Mouse (Mus musculus) CH12.LX (cell line): ENCODE data around the gene Prkaa2. TPM values are rescaled to one million over a fixed set of nuclear protein-coding genes. Genes with fewer than 3 reads are reported as not detected.

Source experiments
- DNase-seq: peaks from one replicate; pipeline ENCODE4 v3.0.0-alpha.2; 2013; ENCODE audit errors: extremely low read depth
- H3K27ac ChIP-seq: 2 replicates; pipeline ENCODE4 v1.5.1; 2012; ENCODE audit warnings: low read depth, mild to moderate bottlenecking, control low read depth, moderate library complexity; ENCODE audit not compliant: insufficient read depth
- H3K27me3 ChIP-seq: replicated peaks from 2 replicates; pipeline ENCODE3; 2012; ENCODE audit warnings: inconsistent platforms
- H3K36me3 ChIP-seq, 2 experiments: replicated peaks in 1 of 2; 2 replicates each; pipeline versions ENCODE3 to v1.6.1; 2012; ENCODE audit warnings: inconsistent platforms in 1 of 2, low read length in 1 of 2, mild to moderate bottlenecking in 1 of 2, mixed read lengths in 1 of 2, moderate library complexity in 1 of 2; ENCODE audit not compliant: control insufficient read depth in 1 of 2, insufficient read depth in 1 of 2
- H3K4me1 ChIP-seq, 2 experiments: 2 replicates each; pipeline ENCODE4 v1.6.1; 2012; ENCODE audit warnings: inconsistent platforms in 1 of 2, moderate library complexity in 1 of 2; ENCODE audit not compliant: insufficient read depth in 2 of 2, control insufficient read depth in 1 of 2
- H3K4me2 ChIP-seq: 2 replicates; pipeline ENCODE4 v1.6.1; 2012; ENCODE audit warnings: low read depth, mild to moderate bottlenecking, control low read depth; ENCODE audit not compliant: poor library complexity, insufficient read depth, severe bottlenecking
- H3K4me3 ChIP-seq, 3 experiments: fragments of 150-350 bp in 1 of 3; sonication (generic) in 1 of 3; replicated peaks in 1 of 3; 2 replicates each; pipeline versions ENCODE3 to v1.5.1; 2011 to 2012; ENCODE audit warnings: low read depth in 2 of 3, low read length in 2 of 3, mild to moderate bottlenecking in 2 of 3, moderate library complexity in 2 of 3, control low read depth in 1 of 3, improper control_type of control experiment in 1 of 3, inconsistent platforms in 1 of 3, mixed read lengths in 1 of 3; ENCODE audit not compliant: poor library complexity in 1 of 3
- H3K79me2 ChIP-seq: replicated peaks from 2 replicates; pipeline ENCODE4 v1.6.1; 2012; ENCODE audit warnings: mild to moderate bottlenecking, moderate library complexity; ENCODE audit not compliant: control insufficient read depth, poor library complexity, insufficient read depth, severe bottlenecking; ENCODE audit errors: extremely low read depth
- H3K9ac ChIP-seq: 2 replicates; pipeline ENCODE4 v1.6.1; 2012; ENCODE audit warnings: low read depth, mild to moderate bottlenecking, control low read depth, moderate library complexity; ENCODE audit not compliant: insufficient read depth
- H3K9me3 ChIP-seq: replicated peaks from 2 replicates; pipeline ENCODE3; 2012; ENCODE audit warnings: low read length, inconsistent platforms, mixed read lengths
- BHLHE40 ChIP-seq: IDR thresholded peaks from 2 replicates; pipeline ENCODE4 v1.6.1; 2011; ENCODE audit warnings: mild to moderate bottlenecking, low read depth, low read length, improper control_type of control experiment
- CHD1 ChIP-seq: IDR thresholded peaks from 2 replicates; pipeline ENCODE4 v1.6.1; 2012; ENCODE audit warnings: low read depth, low read length, improper control_type of control experiment, inconsistent platforms
- CHD2 ChIP-seq: IDR thresholded peaks from 2 replicates; pipeline ENCODE4 v1.6.1; 2011; ENCODE audit warnings: low read length, improper control_type of control experiment
- E2F4 ChIP-seq: IDR thresholded peaks from 2 replicates; pipeline ENCODE4 v1.6.1; 2011; ENCODE audit warnings: low read depth, low read length, improper control_type of control experiment; ENCODE audit not compliant: insufficient replicate concordance
- ELF1 ChIP-seq: IDR thresholded peaks from 2 replicates; pipeline ENCODE4 v1.6.1; 2014; ENCODE audit warnings: low read depth, mild to moderate bottlenecking, inconsistent platforms, low read length, improper control_type of control experiment
- GABPA ChIP-seq: IDR thresholded peaks from 2 replicates; pipeline ENCODE4 v1.6.1; 2012; ENCODE audit warnings: low read depth, low read length, improper control_type of control experiment, inconsistent platforms; ENCODE audit not compliant: insufficient replicate concordance
- IRF4 ChIP-seq: IDR thresholded peaks from 2 replicates; pipeline ENCODE4 v1.6.1; 2014; ENCODE audit warnings: low read depth, mild to moderate bottlenecking, inconsistent platforms, low read length, improper control_type of control experiment
- JUN ChIP-seq: IDR thresholded peaks from 2 replicates; pipeline ENCODE4 v1.6.1; 2011; ENCODE audit warnings: low read depth, mild to moderate bottlenecking, low read length, improper control_type of control experiment, moderate library complexity; ENCODE audit not compliant: insufficient read depth
- MAX ChIP-seq: IDR thresholded peaks from 2 replicates; pipeline ENCODE4 v1.6.1; 2011; ENCODE audit warnings: low read length, improper control_type of control experiment
- MAZ ChIP-seq: IDR thresholded peaks from 2 replicates; pipeline ENCODE4 v1.6.1; 2012; ENCODE audit warnings: low read depth, mild to moderate bottlenecking, inconsistent platforms, low read length, improper control_type of control experiment, moderate library complexity
- MEF2A ChIP-seq: IDR thresholded peaks from 2 replicates; pipeline ENCODE4 v1.6.1; 2014; ENCODE audit warnings: low read depth, mild to moderate bottlenecking, inconsistent platforms, low read length, improper control_type of control experiment, borderline replicate concordance
- MYC ChIP-seq: IDR thresholded peaks from 2 replicates; pipeline ENCODE4 v1.6.1; 2011; ENCODE audit warnings: low read depth, mild to moderate bottlenecking, improper control_type of control experiment, low read length
- NRF1 ChIP-seq: IDR thresholded peaks from 2 replicates; pipeline ENCODE4 v1.6.1; 2014; ENCODE audit warnings: low read depth, mild to moderate bottlenecking, inconsistent platforms, low read length, improper control_type of control experiment, moderate library complexity
- POLR2A ChIP-seq: IDR thresholded peaks from 2 replicates; pipeline ENCODE4 v1.6.1; 2011; ENCODE audit warnings: low read depth, mild to moderate bottlenecking, improper control_type of control experiment, low read length
- POLR2AphosphoS2 ChIP-seq: IDR thresholded peaks from 2 replicates; pipeline ENCODE4 v1.6.1; 2011; ENCODE audit warnings: low read depth, low read length, improper control_type of control experiment
- TBP ChIP-seq: conservative IDR thresholded peaks from 2 replicates; pipeline ENCODE4 v1.6.1; 2011; ENCODE audit warnings: low read depth, low read length, improper control_type of control experiment
- TCF12 ChIP-seq: IDR thresholded peaks from 2 replicates; pipeline ENCODE4 v1.6.1; 2014; ENCODE audit warnings: low read depth, mild to moderate bottlenecking, inconsistent platforms, low read length, improper control_type of control experiment
- UBTF ChIP-seq: IDR thresholded peaks from 2 replicates; pipeline ENCODE4 v1.6.1; 2012; ENCODE audit warnings: low read depth, mild to moderate bottlenecking, inconsistent platforms, low read length, improper control_type of control experiment, moderate library complexity
- USF1 ChIP-seq: IDR thresholded peaks from 2 replicates; pipeline ENCODE4 v1.6.1; 2014; ENCODE audit warnings: low read depth, mild to moderate bottlenecking, inconsistent platforms, low read length, improper control_type of control experiment
- USF2 ChIP-seq: conservative IDR thresholded peaks from 2 replicates; pipeline ENCODE4 v1.6.1; 2011; ENCODE audit warnings: low read depth, low read length, improper control_type of control experiment
- ZC3H11A ChIP-seq: IDR thresholded peaks from 2 replicates; pipeline ENCODE4 v1.6.1; 2012; ENCODE audit warnings: low read depth, mild to moderate bottlenecking, inconsistent platforms, low read length, improper control_type of control experiment
- ZNF384 ChIP-seq: IDR thresholded peaks from 2 replicates; pipeline ENCODE4 v1.6.1; 2012; ENCODE audit warnings: low read depth, low read length, improper control_type of control experiment, inconsistent platforms
- dilution Hi-C: fragments of 300-500 bp; cut with MboI; formaldehyde crosslinking; loops from 2 replicates; pipeline ENCODE4 v1.14.3; 2020; ENCODE audit warnings: low sequenced_read_pairs; ENCODE audit not compliant: extremely low pct_unique_long_range_greater_than_20kb, extremely low pct_ligation_motif_present
- in situ Hi-C: fragments of 300-500 bp; cut with MboI; formaldehyde crosslinking; loops from 3 replicates; pipeline ENCODE4 v1.14.3; 2019; ENCODE audit warnings: low sequenced_read_pairs, low pct_ligation_motif_present, low pct_unique_long_range_greater_than_20kb, mixed read lengths
- polyA plus RNA-seq: library from polyadenylated mRNA; unstranded; fragments of >175 nt; gene quantifications from 2 replicates; pipeline ENCODE4 v1.2.1, GENCODE M21; 2012; ENCODE audit warnings: low read depth; ENCODE audit not compliant: insufficient read length
- total RNA-seq, 2 experiments: library from RNA; depleted of rRNA; stranded (reverse); fragments of 300-350 nt in 1 of 2; fragments of >200 nt in 1 of 2; gene quantifications; 2 replicates each; pipeline ENCODE4 v1.2.3; 2012 to 2014

The Prkaa2 gene
- total and polyA plus RNA-seq, 3 experiments = 0.23 to 0.68 (median 0.29) TPM

DNA sequence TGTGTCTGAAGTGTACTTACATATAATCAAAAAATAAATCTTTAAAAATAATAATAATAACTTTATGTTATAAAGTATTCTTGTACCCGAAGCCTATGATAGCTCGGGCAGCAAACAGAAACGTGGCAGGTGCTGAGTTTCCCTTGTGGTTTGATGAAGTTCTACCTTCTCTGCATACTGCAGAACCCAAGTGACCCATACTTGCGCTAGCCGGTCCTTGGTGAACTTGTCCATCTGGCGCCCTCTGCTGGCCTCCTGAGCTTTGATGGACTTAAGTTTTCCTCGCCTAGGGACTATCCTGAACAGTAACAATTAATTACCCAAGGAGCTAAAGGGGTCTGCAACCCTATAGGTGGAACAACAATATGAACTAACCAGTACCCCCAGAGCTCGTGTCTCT, 12.7 kb upstream of the Prkaa2 start (continued):
- no peak for TF ChIP-seq MAZ
- no peak for TF ChIP-seq POLR2AphosphoS2
- no peak for TF ChIP-seq JUN
- TF ChIP-seq MAX = no peak
- no peak for TF ChIP-seq POLR2A
- no peak for TF ChIP-seq TBP
- no peak for TF ChIP-seq USF1
- no peak for TF ChIP-seq CHD2
- no peak for TF ChIP-seq IRF4
- TF ChIP-seq TCF12 = no peak
- TF ChIP-seq ZNF384 = no peak
- no peak for TF ChIP-seq NRF1
- peak; percentile 18; the same call in 1 of the 2 replicates for TF ChIP-seq ZC3H11A
- TF ChIP-seq MYC = no peak
- no peak for TF ChIP-seq CHD1
- no peak for TF ChIP-seq GABPA
- no peak for TF ChIP-seq MEF2A
- TF ChIP-seq ELF1 = no peak
- no peak for TF ChIP-seq UBTF

DNA sequence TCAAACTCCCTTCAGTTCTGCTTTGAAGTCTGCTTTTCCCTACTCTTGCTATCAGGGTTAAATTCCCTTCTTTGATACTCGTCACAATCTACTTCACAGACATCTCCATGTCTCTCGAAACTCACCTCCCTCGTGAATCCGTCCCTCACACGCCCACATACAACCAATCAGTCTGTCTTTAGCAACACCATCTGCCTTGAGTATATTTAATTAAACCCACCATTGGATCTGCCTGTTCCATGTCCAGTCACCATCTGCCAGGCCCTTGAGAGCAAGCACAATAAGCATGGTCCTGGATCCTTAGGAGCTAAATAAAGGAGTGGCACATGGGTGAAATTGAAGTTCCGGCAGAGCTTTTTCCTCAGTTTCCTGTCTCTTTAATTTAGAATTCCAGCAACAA, 11.4 kb upstream of the Prkaa2 start:
- Histone ChIP-seq H3K27ac (no peak overlapping the region), H3K4me3 (no peak overlapping the region), H3K9ac (no peak overlapping the region), H3K36me3 (no peaks in the 10 kb centered on the region), H3K9me3 (no peaks in the 10 kb centered on the region), H3K27me3 (no peaks in the 10 kb centered on the region), H3K79me2 (no peaks in the 10 kb centered on the region), H3K4me2 (no peak overlapping the region), H3K4me1 (no peaks in the 10 kb centered on the region)
- DNase-seq = no peak
- dilution Hi-C loops = no loop called here
- TF ChIP-seq USF2 (no peak), BHLHE40 (no peak), USF1 (no peak), E2F4 (no peak)
- in situ Hi-C loops = loop anchor here (10.0 kb wide), 1 partner anchor 86 kb away; no protein-coding TSS in a partner anchor
